Mouse (Mus musculus): ENCODE results near the gene Fgr. TPM values are rescaled to one million over a fixed set of nuclear protein-coding genes. Genes with fewer than 3 reads are reported as not detected.

Fgr gene
- total and polyA plus RNA-seq, 3 experiments: 0.04 to 0.24 (median 0.13) TPM

DNA sequence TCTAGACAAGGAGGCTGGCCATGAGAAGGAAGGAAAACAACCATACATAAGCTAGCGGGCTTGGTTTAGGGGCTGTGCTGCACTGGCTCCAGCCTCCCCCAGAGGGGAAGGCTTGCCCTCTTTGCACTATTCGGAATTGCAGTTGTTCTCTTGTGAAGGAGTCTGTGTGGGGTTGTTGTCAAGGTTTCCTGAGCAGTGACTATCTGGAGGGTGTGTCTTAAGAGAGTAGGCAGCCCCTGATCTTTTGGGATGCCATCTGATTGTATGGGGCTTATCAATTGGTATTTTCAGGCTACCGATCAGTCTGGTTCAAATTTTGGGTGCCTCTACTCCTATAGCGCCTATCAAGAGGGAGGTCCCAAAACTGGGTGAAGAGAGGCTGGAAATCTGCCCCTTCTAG, 68.3 kb downstream of the Fgr start:
- TF ChIP-seq ZNF384 (IDR thresholded peaks at IDR 0.05; ENCODE audit: low read depth, low read length): no peak
- TF ChIP-seq RCOR1 (conservative IDR thresholded peaks at IDR 0.05; ENCODE audit: low read depth, low read length): no peak
- no peak for TF ChIP-seq USF2 (conservative IDR thresholded peaks at IDR 0.05; ENCODE audit: low read depth, low read length)
- no peak for TF ChIP-seq CTCF (conservative IDR thresholded peaks at IDR 0.05 in 1 of 2, IDR thresholded peaks at IDR 0.05 in 1 of 2; ENCODE audit: low read depth in 2 of 2, low read length in 2 of 2)
- no peak for TF ChIP-seq SMC3 (IDR thresholded peaks at IDR 0.05; ENCODE audit: low read depth, low read length)
- no peak for TF ChIP-seq BHLHE40 (IDR thresholded peaks at IDR 0.05; ENCODE audit: low read depth, low read length)
- TF ChIP-seq CHD1 (IDR thresholded peaks at IDR 0.05; ENCODE audit: low read depth, low read length): no peak
- no peak for TF ChIP-seq ZMIZ1 (IDR thresholded peaks at IDR 0.05; ENCODE audit: low read depth, low read length)
- no peak for TF ChIP-seq MXI1 (IDR thresholded peaks at IDR 0.05; ENCODE audit: low read depth, low read length)
- no peak for TF ChIP-seq POLR2AphosphoS2 (IDR thresholded peaks at IDR 0.05; ENCODE audit: low read depth, low read length)
- no peak for TF ChIP-seq HCFC1 (IDR thresholded peaks at IDR 0.05; ENCODE audit: low read depth, low read length)
- no peak for TF ChIP-seq MYC (IDR thresholded peaks at IDR 0.05; ENCODE audit: low read depth, low read length)
- no peak for TF ChIP-seq TCF12 (IDR thresholded peaks at IDR 0.05; ENCODE audit: low read depth, low read length)
- TF ChIP-seq UBTF (IDR thresholded peaks at IDR 0.05; ENCODE audit: low read depth, low read length): no peak
- no peak for TF ChIP-seq TBP (conservative IDR thresholded peaks at IDR 0.05; ENCODE audit: low read depth, low read length)
- H3K4me3 ChIP-seq (replicated peaks in 1 of 3; ENCODE audit: low read depth in 2 of 3, low read length in 2 of 3, poor library complexity in 1 of 3): no peak overlapping the region
- no peak overlapping the region for H3K4me2 ChIP-seq (ENCODE audit: insufficient read depth, low read depth, poor library complexity, severe bottlenecking)
- no peak overlapping the region for H3K27ac ChIP-seq (ENCODE audit: insufficient read depth, low read depth)
- peaks cover 7% of the 10 kb centered on the region for H3K9me3 ChIP-seq (replicated peaks; ENCODE audit: low read length)
- H3K4me1 ChIP-seq (ENCODE audit: control insufficient read depth in 1 of 2, insufficient read depth in 2 of 2): peaks cover 13 to 66% of the 10 kb centered on the region in 2 experiments
- H3K36me3 ChIP-seq (replicated peaks in 1 of 2; ENCODE audit: control insufficient read depth in 1 of 2, insufficient read depth in 1 of 2, low read length in 1 of 2): peaks cover 0 to 73% of the 10 kb centered on the region in 2 experiments
- no peak for DNase-seq (ENCODE audit: extremely low read depth)
- no peak overlapping the region for H3K9ac ChIP-seq (ENCODE audit: insufficient read depth, low read depth)
- no peaks in the 10 kb centered on the region for H3K27me3 ChIP-seq (replicated peaks)
- in situ Hi-C loops (cut with MboI; ENCODE audit: low pct_ligation_motif_present, low pct_unique_long_range_greater_than_20kb, low sequenced_read_pairs) (no loop called here), dilution Hi-C loops (cut with MboI; ENCODE audit: extremely low pct_ligation_motif_present, extremely low pct_unique_long_range_greater_than_20kb, low sequenced_read_pairs) (no loop called here)
- H3K79me2 ChIP-seq (replicated peaks; ENCODE audit: control insufficient read depth, extremely low read depth, insufficient read depth, poor library complexity, severe bottlenecking): no peaks in the 10 kb centered on the region

DNA sequence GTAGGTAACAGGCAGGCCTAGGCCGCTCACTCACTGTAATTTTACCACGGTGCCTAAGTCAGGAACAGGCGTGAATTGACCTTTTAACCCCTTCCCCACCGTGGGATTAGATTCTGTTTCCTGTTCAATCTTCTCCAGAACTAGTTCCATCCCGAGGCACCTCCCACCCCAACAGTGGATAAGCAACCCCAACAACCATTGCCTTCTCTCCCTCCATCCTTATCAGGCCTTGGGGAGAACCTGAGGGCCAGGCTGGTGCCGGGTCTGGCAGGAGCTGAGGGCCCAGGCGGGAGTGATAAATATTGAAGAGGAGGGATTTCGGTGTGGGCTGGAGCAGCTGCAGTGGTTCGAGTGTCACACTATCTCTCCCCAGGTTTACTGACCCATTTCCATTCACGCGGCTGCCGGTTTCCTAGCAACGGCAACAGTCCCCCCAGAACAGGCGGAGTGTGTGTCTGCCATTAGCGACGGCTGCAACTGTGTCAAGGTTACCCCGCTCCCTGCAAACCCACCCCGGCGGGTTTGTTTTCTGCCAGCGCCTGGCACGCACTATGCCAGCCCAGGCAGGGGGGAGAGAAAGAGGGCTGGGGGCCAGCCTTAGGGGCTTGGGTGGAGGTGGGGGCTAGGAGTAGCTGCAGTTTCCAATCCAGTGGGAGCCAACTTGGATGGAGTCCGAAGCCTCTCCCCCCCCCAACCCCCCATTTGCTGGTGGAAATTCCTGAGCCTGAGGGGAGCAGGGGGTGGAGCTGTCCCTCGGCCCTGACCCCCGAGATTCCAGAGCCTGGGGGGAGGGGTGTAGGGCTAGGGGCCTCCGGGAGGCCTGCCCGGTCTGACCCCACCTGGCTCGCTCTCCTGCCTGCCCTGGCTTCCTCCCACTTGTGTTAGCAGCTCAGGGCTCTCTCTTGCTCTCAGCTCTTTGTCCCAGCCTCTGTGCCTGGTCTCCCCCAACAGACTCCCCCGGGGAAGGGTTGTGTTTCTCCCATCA, 69.0 kb downstream of the Fgr start:
- Histone ChIP-seq H3K4me2 (ENCODE audit: insufficient read depth, low read depth, poor library complexity, severe bottlenecking) (no peak overlapping the region), H3K27me3 (replicated peaks) (no peaks in the 10 kb centered on the region), H3K9ac (ENCODE audit: insufficient read depth, low read depth) (no peak overlapping the region), H3K36me3 (replicated peaks in 1 of 2; ENCODE audit: control insufficient read depth in 1 of 2, insufficient read depth in 1 of 2, low read length in 1 of 2) (peaks cover 0 to 71% of the 10 kb centered on the region in 2 experiments), H3K4me1 (ENCODE audit: control insufficient read depth in 1 of 2, insufficient read depth in 2 of 2) (peaks cover 13 to 66% of the 10 kb centered on the region in 2 experiments), H3K79me2 (replicated peaks; ENCODE audit: control insufficient read depth, extremely low read depth, insufficient read depth, poor library complexity, severe bottlenecking) (no peaks in the 10 kb centered on the region), H3K9me3 (replicated peaks; ENCODE audit: low read length) (peaks cover 7% of the 10 kb centered on the region), H3K27ac (ENCODE audit: insufficient read depth, low read depth) (no peak overlapping the region), H3K4me3 (replicated peaks in 1 of 3; ENCODE audit: low read depth in 2 of 3, low read length in 2 of 3, poor library complexity in 1 of 3) (no peak overlapping the region)
- dilution Hi-C loops (cut with MboI; ENCODE audit: extremely low pct_ligation_motif_present, extremely low pct_unique_long_range_greater_than_20kb, low sequenced_read_pairs) (no loop called here), in situ Hi-C loops (cut with MboI; ENCODE audit: low pct_ligation_motif_present, low pct_unique_long_range_greater_than_20kb, low sequenced_read_pairs) (no loop called here)
- TF ChIP-seq E2F4 (IDR thresholded peaks at IDR 0.05; ENCODE audit: insufficient replicate concordance, low read depth, low read length) (no peak), IRF4 (IDR thresholded peaks at IDR 0.05; ENCODE audit: low read depth, low read length) (no peak), UBTF (IDR thresholded peaks at IDR 0.05; ENCODE audit: low read depth, low read length) (no peak)
- no peak for DNase-seq (ENCODE audit: extremely low read depth)
